Mouse (Mus musculus): ENCODE results near the gene BC061212.
"Not testable (repeated sequence)": the region's sequence is repeated elsewhere in the genome, so short reads cannot be mapped to it uniquely, and the experiment has no call there.

Gene BC061212

GRCm38 (mm10) chr5:94070445-94070844 lies at the start of gene BC061212:
Gene BC061212 (minus strand): TSS chr5:94070545.
- not testable (repeated sequence) for DNase-seq (ENCODE audit: extremely low read depth, low read depth, low spot score)

- DNase-seq (ENCODE audit: extremely low read depth, low read depth, low spot score): not testable (repeated sequence)
Measured at GRCm38 (mm10) chr5:94076085-94076484, 5.7 kb upstream of the BC061212 start, which contains the start of gene Gm6351. Gene Gm6351 (plus strand): TSS chr5:94076385.

Data from fat pad, adult 2 months (tissue).